Mouse (Mus musculus) ES-E14 (cell line): ENCODE results near the gene Msi1.

ENCODE experiments used
- ZC3H11A ChIP-seq: IDR thresholded peaks from 2 replicates; pipeline ENCODE4 v1.6.1; 2012; ENCODE audit warnings: low read depth, mild to moderate bottlenecking, inconsistent platforms, low read length, borderline replicate concordance
- ZNF384 ChIP-seq: IDR thresholded peaks from 2 replicates; pipeline ENCODE4 v1.6.1; 2012; ENCODE audit warnings: low read depth, low read length, inconsistent platforms

DNA sequence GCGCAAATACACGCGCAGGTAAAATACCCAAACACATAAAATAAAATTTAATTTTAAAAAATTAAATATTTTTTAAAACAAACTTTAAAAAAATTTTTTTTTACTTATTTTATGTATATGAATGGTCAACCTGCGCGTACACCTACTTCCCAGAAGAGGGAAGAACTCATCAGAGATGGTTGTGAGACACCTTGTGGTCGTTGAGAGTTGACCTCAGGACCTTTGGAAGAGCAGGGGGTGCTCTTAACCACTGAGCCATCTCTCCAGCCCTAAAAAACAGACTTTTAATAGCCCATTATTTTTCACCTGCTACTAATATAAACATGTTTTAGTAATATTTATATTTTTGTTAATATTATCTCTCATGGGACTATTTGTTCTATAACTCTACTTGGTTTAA, 54.0 kb downstream of the Msi1 start:
- no peak for TF ChIP-seq ZNF384
- TF ChIP-seq ZC3H11A: no peak
